Mouse (Mus musculus): ENCODE results near the gene Wbp1. TPM values are rescaled to one million over a fixed set of nuclear protein-coding genes. Genes with fewer than 3 reads are reported as not detected.

The Wbp1 gene
- polyA plus RNA-seq, 1 experiment from 2014 or later = 57.4 TPM

- Histone ChIP-seq H3K27ac (replicated peaks) (no peak within 1 kb of the TSS), H3K36me3 (ENCODE audit: control insufficient read depth, insufficient read depth, low read length) (0 out of 2 replicates have a peak, but pooled peaks cover 2% of the 10 kb centered on the region), H3K9ac (ENCODE audit: low read length) (peak within 1 kb of the TSS; percentile 48), H3K4me2 (replicated peaks; ENCODE audit: low read depth) (peak within 1 kb of the TSS; percentile 81), H3K27me3 (ENCODE audit: control insufficient read depth, insufficient read depth, low read length) (0 out of 2 replicates have a peak, but pooled peaks cover 2% of the 10 kb centered on the region), H3K4me1 (replicated peaks; ENCODE audit: control insufficient read depth, insufficient read depth) (no peaks in the 10 kb centered on the region), H3K9me3 (ENCODE audit: control insufficient read depth, low read length) (no peaks in the 10 kb centered on the region), H3K4me3 (ENCODE audit: low read depth, low read length) (peak within 1 kb of the TSS; percentile 50)
- TF ChIP-seq CTCF (IDR thresholded peaks at IDR 0.05; ENCODE audit: low read depth) = no peak
- TF ChIP-seq EP300 (optimal IDR thresholded peaks at IDR 0.05) = no peak
- DNase-seq (ENCODE audit: low spot score) (peak; percentile 61), ATAC-seq (ENCODE audit: low FRiP score, low TSS enrichment) (peak; percentile 52; the same call in 1 of the 2 replicates)
- WGBS = 1% methylated on average over 32 of the region's 32 CpGs
These were observed 34.9 kb upstream of the Wbp1 start, which contains the start of the genes Wdr54 and 1700003E16Rik for GRCm38 (mm10) chr6:83156259-83156684. Wdr54 (minus strand) TSS chr6:83156397. 1700003E16Rik (plus strand) TSS chr6:83156404.

- ATAC-seq (ENCODE audit: low FRiP score, low TSS enrichment) (0 out of 2 replicates have a peak, but pooled peaks have one; percentile 16), DNase-seq (ENCODE audit: low spot score) (no peak)
- Histone ChIP-seq H3K4me1 (replicated peaks; ENCODE audit: control insufficient read depth, insufficient read depth) (no peaks in the 10 kb centered on the region), H3K27me3 (ENCODE audit: control insufficient read depth, insufficient read depth, low read length) (no peaks in the 10 kb centered on the region), H3K9me3 (ENCODE audit: control insufficient read depth, low read length) (no peaks in the 10 kb centered on the region), H3K4me2 (replicated peaks; ENCODE audit: low read depth) (peak overlapping the region; percentile 81), H3K36me3 (ENCODE audit: control insufficient read depth, insufficient read depth, low read length) (0 out of 2 replicates have a peak, but pooled peaks cover 2% of the 10 kb centered on the region), H3K27ac (replicated peaks) (no peak overlapping the region), H3K9ac (ENCODE audit: low read length) (peak overlapping the region; percentile 48), H3K4me3 (ENCODE audit: low read depth, low read length) (peak overlapping the region; percentile 50)
- TF ChIP-seq EP300 (optimal IDR thresholded peaks at IDR 0.05) (no peak), CTCF (IDR thresholded peaks at IDR 0.05; ENCODE audit: low read depth) (no peak)
- WGBS = 8% methylated on average over 23 of the region's 23 CpGs
These were observed 34.3 kb upstream of the Wbp1 start for GRCm38 (mm10) chr6:83155552-83156238.

- Histone ChIP-seq H3K4me3 (ENCODE audit: low read depth, low read length) (no peak overlapping the region), H3K4me2 (replicated peaks; ENCODE audit: low read depth) (no peak overlapping the region), H3K27ac (replicated peaks) (no peak overlapping the region), H3K4me1 (replicated peaks; ENCODE audit: control insufficient read depth, insufficient read depth) (no peaks in the 10 kb centered on the region), H3K27me3 (ENCODE audit: control insufficient read depth, insufficient read depth, low read length) (no peaks in the 10 kb centered on the region), H3K36me3 (ENCODE audit: control insufficient read depth, insufficient read depth, low read length) (0 out of 2 replicates have a peak, but pooled peaks cover 5% of the 10 kb centered on the region), H3K9ac (ENCODE audit: low read length) (no peak overlapping the region), H3K9me3 (ENCODE audit: control insufficient read depth, low read length) (no peaks in the 10 kb centered on the region)
- no peak for TF ChIP-seq EP300 (optimal IDR thresholded peaks at IDR 0.05)
- no peak for TF ChIP-seq CTCF (IDR thresholded peaks at IDR 0.05; ENCODE audit: low read depth)
- WGBS = 82% methylated on average over 5 of the region's 5 CpGs
- ATAC-seq (ENCODE audit: low FRiP score, low TSS enrichment) = no peak
- no peak for DNase-seq (ENCODE audit: low spot score)
These were observed 32.1 kb upstream of the Wbp1 start for GRCm38 (mm10) chr6:83153485-83153884.

- ATAC-seq (ENCODE audit: low FRiP score, low TSS enrichment) (no peak), DNase-seq (ENCODE audit: low spot score) (no peak)
- 88% methylated on average over 12 of the region's 12 CpGs for WGBS
- Histone ChIP-seq H3K36me3 (ENCODE audit: control insufficient read depth, insufficient read depth, low read length) (peaks cover 7% of the 10 kb centered on the region; the same call in 1 of the 2 replicates), H3K4me1 (replicated peaks; ENCODE audit: control insufficient read depth, insufficient read depth) (no peaks in the 10 kb centered on the region), H3K27me3 (ENCODE audit: control insufficient read depth, insufficient read depth, low read length) (no peaks in the 10 kb centered on the region), H3K4me2 (replicated peaks; ENCODE audit: low read depth) (no peak overlapping the region), H3K9ac (ENCODE audit: low read length) (no peak overlapping the region), H3K4me3 (ENCODE audit: low read depth, low read length) (no peak overlapping the region), H3K27ac (replicated peaks) (no peak overlapping the region), H3K9me3 (ENCODE audit: control insufficient read depth, low read length) (no peaks in the 10 kb centered on the region)
- TF ChIP-seq EP300 (optimal IDR thresholded peaks at IDR 0.05) (no peak), CTCF (IDR thresholded peaks at IDR 0.05; ENCODE audit: low read depth) (no peak)
These were observed 31.7 kb upstream of the Wbp1 start for GRCm38 (mm10) chr6:83153038-83153437.

GRCm38 (mm10) chr6:83151721-83152120, 30.4 kb upstream of the Wbp1 start:
- no peaks in the 10 kb centered on the region for H3K27me3 ChIP-seq (ENCODE audit: control insufficient read depth, insufficient read depth, low read length)
- ATAC-seq (ENCODE audit: low FRiP score, low TSS enrichment) = no peak
- H3K4me3 ChIP-seq (ENCODE audit: low read depth, low read length) = no peak overlapping the region
- H3K4me2 ChIP-seq (replicated peaks; ENCODE audit: low read depth) = no peak overlapping the region
- no peak overlapping the region for H3K27ac ChIP-seq (replicated peaks)
- 48% methylated on average over 8 of the region's 8 CpGs for WGBS
- H3K4me1 ChIP-seq (replicated peaks; ENCODE audit: control insufficient read depth, insufficient read depth) = no peaks in the 10 kb centered on the region
- H3K9me3 ChIP-seq (ENCODE audit: control insufficient read depth, low read length) = no peaks in the 10 kb centered on the region
- DNase-seq (ENCODE audit: low spot score) = no peak
- TF ChIP-seq EP300 (optimal IDR thresholded peaks at IDR 0.05) = no peak
- no peak for TF ChIP-seq CTCF (IDR thresholded peaks at IDR 0.05; ENCODE audit: low read depth)
- H3K9ac ChIP-seq (ENCODE audit: low read length) = no peak overlapping the region
- H3K36me3 ChIP-seq (ENCODE audit: control insufficient read depth, insufficient read depth, low read length) = peaks cover 9% of the 10 kb centered on the region; the same call in 1 of the 2 replicates

GRCm38 (mm10) chr6:83147280-83147679, 25.9 kb upstream of the Wbp1 start:
- Histone ChIP-seq H3K36me3 (ENCODE audit: control insufficient read depth, insufficient read depth, low read length) (peaks cover 12% of the 10 kb centered on the region; the same call in 1 of the 2 replicates), H3K27ac (replicated peaks) (no peak overlapping the region), H3K9me3 (ENCODE audit: control insufficient read depth, low read length) (no peaks in the 10 kb centered on the region), H3K9ac (ENCODE audit: low read length) (no peak overlapping the region), H3K27me3 (ENCODE audit: control insufficient read depth, insufficient read depth, low read length) (no peaks in the 10 kb centered on the region), H3K4me2 (replicated peaks; ENCODE audit: low read depth) (no peak overlapping the region), H3K4me1 (replicated peaks; ENCODE audit: control insufficient read depth, insufficient read depth) (peaks cover 1% of the 10 kb centered on the region; the same call in 1 of the 2 replicates), H3K4me3 (ENCODE audit: low read depth, low read length) (no peak overlapping the region)
- TF ChIP-seq EP300 (optimal IDR thresholded peaks at IDR 0.05) = no peak
- no peak for TF ChIP-seq CTCF (IDR thresholded peaks at IDR 0.05; ENCODE audit: low read depth)
- ATAC-seq (ENCODE audit: low FRiP score, low TSS enrichment) (no peak), DNase-seq (ENCODE audit: low spot score) (no peak)
- WGBS = 59% methylated on average over 7 of the region's 7 CpGs
